Mouse (Mus musculus): ENCODE data around the gene Slc16a11. TPM values are rescaled to one million over a fixed set of nuclear protein-coding genes. Genes with fewer than 3 reads are reported as not detected.

The Slc16a11 gene
- total RNA-seq, 2 experiments from 2014 or later = 23.9 to 27.1 TPM

DNA sequence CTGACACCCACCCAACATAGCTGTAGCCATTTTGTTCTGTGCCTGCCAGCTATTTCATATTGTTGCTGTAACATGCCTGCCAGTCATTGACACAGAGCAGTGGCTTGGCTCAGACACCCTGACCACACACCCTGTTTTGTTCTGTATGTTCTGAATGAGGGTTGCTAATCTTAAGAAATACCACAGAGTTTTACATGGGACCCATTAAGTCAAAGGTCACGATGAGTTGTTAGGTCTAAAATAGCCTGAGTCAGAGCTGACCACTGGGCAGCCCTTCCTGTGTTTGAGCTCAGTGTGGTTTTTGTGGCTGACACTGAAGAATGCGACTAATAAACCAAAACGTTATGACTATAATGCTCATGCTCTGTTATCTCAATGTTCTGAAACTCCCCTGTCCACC, 14.2 kb upstream of the Slc16a11 start:
- DNase-seq (ENCODE audit: low spot score in 2 of 2) = no peak
- intact Hi-C loops (cut with DNase I) = no loop called here

- intact Hi-C loops (cut with DNase I) = no loop called here
- DNase-seq (ENCODE audit: low spot score in 2 of 2) = no peak
Measured at GRCm38 (mm10) chr11:70199107-70199506, 13.4 kb upstream of the Slc16a11 start.

DNA sequence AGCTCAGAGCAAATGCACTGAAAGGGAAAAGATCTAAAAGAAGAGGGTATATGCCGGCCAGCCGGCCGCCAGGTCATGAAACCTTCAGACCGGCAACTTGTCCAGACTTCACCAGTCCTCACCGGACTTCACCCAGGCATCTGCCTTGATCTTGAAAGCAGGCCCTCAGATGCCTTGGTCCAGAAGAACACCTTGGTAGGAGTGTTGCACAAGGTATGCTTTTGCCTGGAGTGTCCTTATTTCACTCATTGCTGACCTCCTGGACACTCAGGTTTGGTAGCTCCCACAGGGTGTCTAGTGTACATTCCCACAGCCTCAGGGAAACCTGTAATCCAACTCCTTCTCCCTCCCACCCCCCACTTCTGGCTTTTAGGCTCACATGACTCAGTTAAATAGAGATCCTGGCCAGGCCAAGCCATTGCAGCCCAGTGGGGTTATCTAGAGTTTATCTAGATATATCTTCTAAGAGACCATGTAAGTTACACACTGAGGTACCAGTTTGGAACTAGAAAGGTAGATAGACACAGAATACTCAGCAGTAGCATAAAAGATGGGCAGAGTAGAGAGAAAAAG, 12.4 kb upstream of the Slc16a11 start:
- intact Hi-C loops (cut with DNase I) = loop anchor here (5.0 kb wide), 1 partner anchor 128 kb away; no protein-coding TSS in a partner anchor
- DNase-seq (ENCODE audit: low spot score in 2 of 2) = no peak

- intact Hi-C loops (cut with DNase I) = loop anchor here (5.0 kb wide), 1 partner anchor 129 kb away; no protein-coding TSS in a partner anchor
- DNase-seq (ENCODE audit: low spot score in 2 of 2) = peak; percentile 67 to 74
Measured at GRCm38 (mm10) chr11:70201691-70202090, 10.9 kb upstream of the Slc16a11 start.

DNA sequence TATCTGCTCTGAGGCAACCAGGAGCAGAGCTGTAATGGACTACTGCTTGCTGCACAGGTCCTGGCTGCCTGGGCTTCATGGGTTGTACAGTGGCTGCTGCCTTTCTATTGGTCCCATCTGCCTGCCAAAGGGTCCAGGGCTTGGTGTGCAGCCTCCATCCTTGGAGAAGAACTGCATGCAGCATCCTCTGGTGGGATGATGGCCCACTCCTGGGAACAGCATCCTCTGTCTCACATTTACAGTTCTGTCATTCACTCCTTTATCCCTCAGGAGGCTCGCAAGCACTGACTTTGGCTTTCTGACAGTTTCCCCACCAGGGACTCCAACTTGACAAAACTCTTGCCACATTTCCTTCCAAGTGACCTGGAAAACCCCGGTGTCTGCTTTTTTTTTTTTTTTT, 5.8 kb upstream of the Slc16a11 start:
- intact Hi-C loops (cut with DNase I) = no loop called here
- DNase-seq (ENCODE audit: low spot score in 2 of 2) = no peak

GRCm38 (mm10) chr11:70207283-70207682, 5.3 kb upstream of the Slc16a11 start:
- intact Hi-C loops (cut with DNase I) = no loop called here
- no peak for DNase-seq (ENCODE audit: low spot score in 2 of 2)

GRCm38 (mm10) chr11:70208778-70209388, 3.7 kb upstream of the Slc16a11 start:
- DNase-seq (ENCODE audit: low spot score in 2 of 2) = no peak
- intact Hi-C loops (cut with DNase I) = no loop called here

GRCm38 (mm10) chr11:70210681-70211080, 1.9 kb upstream of the Slc16a11 start:
- intact Hi-C loops (cut with DNase I) = loop anchor here (5.0 kb wide), 2 partner anchors 208 to 278 kb away; partner anchors contain the start of gene Dvl2
- no peak for DNase-seq (ENCODE audit: low spot score in 2 of 2)

DNA sequence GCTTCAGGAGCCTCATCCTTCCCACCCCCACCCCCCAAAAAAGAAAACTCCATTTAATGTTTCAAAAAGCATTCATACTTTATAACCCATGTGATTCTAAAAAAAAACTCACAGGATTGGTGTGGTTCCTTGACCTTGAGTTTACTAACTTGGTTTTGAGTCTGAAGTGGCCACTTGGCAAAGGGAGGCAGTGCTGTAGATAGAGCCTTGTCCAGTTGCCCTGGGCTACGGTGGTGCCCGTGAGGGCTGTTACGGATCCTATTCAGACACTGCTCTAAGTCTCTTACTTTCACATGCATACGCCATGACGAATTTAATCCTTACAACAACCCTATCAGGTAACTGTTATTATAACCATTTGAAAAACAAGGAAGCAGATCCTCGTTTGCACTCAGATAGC, 580 bp upstream of the Slc16a11 start:
- intact Hi-C loops (cut with DNase I) = loop anchor here (2.0 to 5.0 kb wide), 3 partner anchors 155 to 280 kb away; partner anchors contain the start of gene Dvl2
- DNase-seq (ENCODE audit: low spot score in 2 of 2) = no peak

- DNase-seq (ENCODE audit: low spot score in 2 of 2) = peak; percentile 65 to 79
- intact Hi-C loops (cut with DNase I) = loop anchor here (1.0 to 5.0 kb wide), 4 partner anchors 139 to 281 kb away; partner anchors contain the start of gene Dvl2
Measured at GRCm38 (mm10) chr11:70212896-70213295, 344 bp downstream of the Slc16a11 start.

DNA sequence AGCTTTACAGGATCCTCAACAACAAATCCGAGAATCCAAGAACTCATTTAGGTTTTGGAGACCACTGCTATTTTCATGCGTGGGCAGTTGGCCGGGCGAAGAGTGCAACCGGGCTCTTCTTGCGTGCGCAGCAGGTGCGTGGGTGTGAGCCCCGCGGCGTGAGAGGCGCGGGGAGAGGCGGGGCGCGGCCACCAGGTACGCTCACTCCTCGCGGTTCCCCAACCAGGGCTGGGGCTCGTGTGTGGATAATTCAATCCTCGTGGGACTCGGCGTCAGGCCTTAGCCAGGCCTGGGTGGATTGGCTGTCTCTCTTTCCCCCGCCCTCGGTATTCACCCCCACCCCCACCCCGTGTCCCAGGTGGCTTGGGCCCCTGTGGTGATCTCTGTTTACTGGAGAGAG, 1.2 kb downstream of the Slc16a11 start:
- peak; percentile 56 to 58 for DNase-seq (ENCODE audit: low spot score in 2 of 2)
- intact Hi-C loops (cut with DNase I) = loop anchor here (1.0 to 5.0 kb wide), 4 partner anchors 139 to 281 kb away; partner anchors contain the start of gene Dvl2

DNA sequence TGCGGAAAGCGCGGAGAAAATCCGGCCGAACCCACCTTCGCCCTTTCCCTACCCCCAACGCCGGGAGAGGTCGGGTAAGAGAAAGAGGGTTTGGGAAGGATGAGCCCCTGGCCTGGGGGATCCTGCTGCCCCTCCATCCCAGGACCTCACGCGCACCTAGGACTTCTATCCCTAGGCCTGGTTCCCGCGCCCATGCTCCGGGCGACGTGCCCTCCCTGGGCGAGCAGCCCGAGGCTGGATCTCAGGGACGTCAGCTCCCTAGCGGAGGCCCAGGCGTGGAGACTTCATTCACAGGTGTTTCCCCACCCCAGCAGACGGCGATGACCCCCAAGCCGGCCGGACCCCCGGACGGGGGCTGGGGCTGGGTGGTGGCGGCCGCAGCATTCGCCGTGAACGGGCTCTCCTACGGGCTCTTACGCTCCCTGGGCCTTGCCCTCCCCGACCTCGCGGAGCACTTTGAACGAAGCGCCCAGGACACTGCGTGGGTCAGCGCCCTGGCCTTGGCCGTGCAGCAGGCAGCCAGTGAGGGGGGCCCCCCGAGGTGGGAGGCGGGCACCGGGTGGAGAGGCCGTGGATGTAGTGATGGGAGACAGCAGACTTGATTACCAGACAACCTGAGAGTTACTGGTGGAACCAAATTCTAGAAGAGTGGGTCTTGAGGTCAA, 1.8 kb downstream of the Slc16a11 start:
- no peak for DNase-seq (ENCODE audit: low spot score in 2 of 2)
- intact Hi-C loops (cut with DNase I) = loop anchor here (5.0 kb wide), 2 partner anchors 212 to 282 kb away; partner anchors contain the start of gene Dvl2

- intact Hi-C loops (cut with DNase I) = loop anchor here (5.0 kb wide), 2 partner anchors 213 to 283 kb away; partner anchors contain the start of gene Dvl2
- no peak for DNase-seq (ENCODE audit: low spot score in 2 of 2)
Measured at GRCm38 (mm10) chr11:70214856-70215209, 2.3 kb downstream of the Slc16a11 start.

GRCm38 (mm10) chr11:70215301-70215700, 2.7 kb downstream of the Slc16a11 start:
- no peak for DNase-seq (ENCODE audit: low spot score in 2 of 2)
- intact Hi-C loops (cut with DNase I) = no loop called here

GRCm38 (mm10) chr11:70216103-70216502, 3.6 kb downstream of the Slc16a11 start:
- intact Hi-C loops (cut with DNase I) = no loop called here
- DNase-seq (ENCODE audit: low spot score in 2 of 2) = no peak

GRCm38 (mm10) chr11:70218039-70218438, 5.5 kb downstream of the Slc16a11 start:
- intact Hi-C loops (cut with DNase I) = no loop called here
- DNase-seq (ENCODE audit: low spot score in 2 of 2) = no peak

DNA sequence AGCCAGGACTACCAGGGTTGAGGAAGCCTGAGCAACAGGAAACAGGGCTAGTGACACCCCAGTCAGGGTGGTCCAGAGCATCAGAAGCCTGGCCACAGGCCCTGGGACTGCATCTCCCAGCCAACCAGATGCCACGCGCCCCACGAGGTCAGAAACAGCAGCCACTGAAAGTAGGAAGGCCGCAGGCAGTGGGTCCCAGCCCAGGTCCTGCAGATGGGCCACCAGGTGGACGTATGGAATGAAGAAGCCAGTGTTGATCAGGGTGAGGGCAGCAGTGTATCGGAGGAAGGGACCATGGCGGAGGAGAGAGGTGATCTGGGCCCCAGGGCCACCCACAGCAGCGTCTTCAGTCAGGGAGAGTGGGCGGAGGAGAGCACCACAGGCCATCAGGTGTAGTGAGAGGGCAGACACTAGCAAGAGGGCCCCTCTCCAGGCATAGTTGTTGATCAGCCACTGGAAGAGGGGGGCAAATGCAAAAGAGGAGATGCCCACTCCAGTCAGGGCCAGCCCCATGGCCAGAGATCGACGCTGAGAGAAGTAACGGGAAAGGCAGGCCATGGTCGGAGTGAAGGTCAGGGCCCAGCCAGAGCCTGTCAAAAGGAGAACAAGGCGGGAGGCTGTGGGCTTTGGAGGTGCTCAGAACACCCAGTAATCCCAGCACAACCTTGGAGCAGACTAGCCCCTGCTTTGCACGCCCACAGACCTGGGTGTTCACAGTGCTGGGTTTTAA, 6.4 kb downstream of the Slc16a11 start:
- no peak for DNase-seq (ENCODE audit: low spot score in 2 of 2)
- intact Hi-C loops (cut with DNase I) = no loop called here

GRCm38 (mm10) chr11:70219873-70220272, 7.3 kb downstream of the Slc16a11 start:
- no peak for DNase-seq (ENCODE audit: low spot score in 2 of 2)
- intact Hi-C loops (cut with DNase I) = no loop called here

- intact Hi-C loops (cut with DNase I) = no loop called here
- peak in 1 of 2 experiments; percentile 32 for DNase-seq (ENCODE audit: low spot score in 2 of 2)
Measured at GRCm38 (mm10) chr11:70220323-70220722, 7.8 kb downstream of the Slc16a11 start.

Data from left cerebral cortex, postnatal 25 days (tissue).